Mouse (Mus musculus) CH12.LX (cell line): ENCODE data around the gene Npm3.

Experiments
- BHLHE40 ChIP-seq: IDR thresholded peaks from 2 replicates; pipeline ENCODE4 v1.6.1; 2011; ENCODE audit warnings: mild to moderate bottlenecking, low read depth, low read length, improper control_type of control experiment
- CTCF ChIP-seq, 2 experiments: IDR thresholded peaks in 1 of 2; conservative IDR thresholded peaks in 1 of 2; 2 replicates each; pipeline ENCODE4 v1.5.1; 2011 to 2012; ENCODE audit warnings: low read depth in 2 of 2, low read length in 2 of 2, improper control_type of control experiment in 1 of 2, inconsistent platforms in 1 of 2, mild to moderate bottlenecking in 1 of 2, moderate library complexity in 1 of 2
- ELF1 ChIP-seq: IDR thresholded peaks from 2 replicates; pipeline ENCODE4 v1.6.1; 2014; ENCODE audit warnings: low read depth, mild to moderate bottlenecking, inconsistent platforms, low read length, improper control_type of control experiment
- IRF4 ChIP-seq: IDR thresholded peaks from 2 replicates; pipeline ENCODE4 v1.6.1; 2014; ENCODE audit warnings: low read depth, mild to moderate bottlenecking, inconsistent platforms, low read length, improper control_type of control experiment
- MAX ChIP-seq: IDR thresholded peaks from 2 replicates; pipeline ENCODE4 v1.6.1; 2011; ENCODE audit warnings: low read length, improper control_type of control experiment
- MAZ ChIP-seq: IDR thresholded peaks from 2 replicates; pipeline ENCODE4 v1.6.1; 2012; ENCODE audit warnings: low read depth, mild to moderate bottlenecking, inconsistent platforms, low read length, improper control_type of control experiment, moderate library complexity
- NELFE ChIP-seq: IDR thresholded peaks from 2 replicates; pipeline ENCODE4 v1.6.1; 2011; ENCODE audit warnings: low read depth, low read length, improper control_type of control experiment
- POLR2A ChIP-seq: IDR thresholded peaks from 2 replicates; pipeline ENCODE4 v1.6.1; 2011; ENCODE audit warnings: low read depth, mild to moderate bottlenecking, improper control_type of control experiment, low read length
- RCOR1 ChIP-seq: conservative IDR thresholded peaks from 2 replicates; pipeline ENCODE4 v1.6.1; 2012; ENCODE audit warnings: low read depth, mild to moderate bottlenecking, inconsistent platforms, low read length, improper control_type of control experiment
- USF1 ChIP-seq: IDR thresholded peaks from 2 replicates; pipeline ENCODE4 v1.6.1; 2014; ENCODE audit warnings: low read depth, mild to moderate bottlenecking, inconsistent platforms, low read length, improper control_type of control experiment
- USF2 ChIP-seq: conservative IDR thresholded peaks from 2 replicates; pipeline ENCODE4 v1.6.1; 2011; ENCODE audit warnings: low read depth, low read length, improper control_type of control experiment
- ZC3H11A ChIP-seq: IDR thresholded peaks from 2 replicates; pipeline ENCODE4 v1.6.1; 2012; ENCODE audit warnings: low read depth, mild to moderate bottlenecking, inconsistent platforms, low read length, improper control_type of control experiment
- ZKSCAN1 ChIP-seq: IDR thresholded peaks from 2 replicates; pipeline ENCODE4 v1.6.1; 2012; ENCODE audit warnings: low read depth, inconsistent platforms, low read length, improper control_type of control experiment, borderline replicate concordance
- ZNF384 ChIP-seq: IDR thresholded peaks from 2 replicates; pipeline ENCODE4 v1.6.1; 2012; ENCODE audit warnings: low read depth, low read length, improper control_type of control experiment, inconsistent platforms

GRCm38 (mm10) chr19:45789365-45789764, 40.0 kb upstream of the Npm3 start:
- TF ChIP-seq CTCF (conservative IDR thresholded peaks at IDR 0.05 in 1 of 2, IDR thresholded peaks at IDR 0.05 in 1 of 2; ENCODE audit: low read depth in 2 of 2, low read length in 2 of 2) (no peak), ELF1 (no peak), MAX (no peak), POLR2A (no peak), NELFE (no peak), BHLHE40 (no peak), MAZ (no peak), USF2 (no peak), ZC3H11A (no peak), IRF4 (no peak), RCOR1 (no peak), ZKSCAN1 (no peak), ZNF384 (no peak), USF1 (no peak)
